Mouse (Mus musculus) forebrain, embryonic 12.5 days (tissue): Measurements from ENCODE around the gene Csnk2b. TPM values are rescaled to one million over a fixed set of nuclear protein-coding genes. Genes with fewer than 3 reads are reported as not detected.

ENCODE experiments used
- ATAC-seq: fragments of 200-750 bp; cut with Nextera tagmentation; 2 replicates; pipeline ENCODE4 v1.8.0; 2017; ENCODE audit warnings: moderate TSS enrichment; ENCODE audit not compliant: low FRiP score
- H3K27ac ChIP-seq: fragments of 300-500 bp; sonication (generic); 2 replicates; pipeline ENCODE4 v1.5.1; 2016; ENCODE audit warnings: mild to moderate bottlenecking
- H3K27me3 ChIP-seq: fragments of 300-500 bp; sonication (generic); 2 replicates; pipeline ENCODE4 v1.6.1; 2016; ENCODE audit warnings: mild to moderate bottlenecking
- H3K36me3 ChIP-seq: fragments of 300-500 bp; sonication (generic); replicated peaks from 2 replicates; pipeline ENCODE4 v1.6.1; 2016; ENCODE audit warnings: mild to moderate bottlenecking
- H3K4me1 ChIP-seq: fragments of 300-500 bp; sonication (generic); 2 replicates; pipeline ENCODE4 v1.6.1; 2016
- H3K4me2 ChIP-seq: fragments of 300-500 bp; sonication (generic); 2 replicates; pipeline ENCODE4 v1.6.1; 2016; ENCODE audit warnings: mild to moderate bottlenecking, moderate library complexity
- H3K4me3 ChIP-seq: fragments of 300-500 bp; sonication (generic); replicated peaks from 2 replicates; pipeline ENCODE4 v1.5.1; 2016; ENCODE audit warnings: mild to moderate bottlenecking
- H3K9ac ChIP-seq: fragments of 300-500 bp; sonication (generic); 2 replicates; pipeline ENCODE4 v1.6.1; 2016; ENCODE audit warnings: mild to moderate bottlenecking
- H3K9me3 ChIP-seq: fragments of 300-500 bp; sonication (generic); 2 replicates; pipeline ENCODE4 v1.6.1; 2016
- WGBS: fragments of 180-500 bp; shearing (Covaris S2); methylation state at CpG from one replicate; pipeline ENCODE4 v1.1.7; 2016; 5-methylcytosine and 5-hydroxymethylcytosine counted together
- polyA plus RNA-seq: library from polyadenylated mRNA; unstranded; fragments of >200 nt; fragmentation: Nextera tagmentation; extraction: Ambion mirVana; gene quantifications from 2 replicates; pipeline ENCODE4 v1.2.1, GENCODE M21; 2016

The Csnk2b gene
- polyA plus RNA-seq, 1 experiment from 2014 or later, result 284 TPM

DNA sequence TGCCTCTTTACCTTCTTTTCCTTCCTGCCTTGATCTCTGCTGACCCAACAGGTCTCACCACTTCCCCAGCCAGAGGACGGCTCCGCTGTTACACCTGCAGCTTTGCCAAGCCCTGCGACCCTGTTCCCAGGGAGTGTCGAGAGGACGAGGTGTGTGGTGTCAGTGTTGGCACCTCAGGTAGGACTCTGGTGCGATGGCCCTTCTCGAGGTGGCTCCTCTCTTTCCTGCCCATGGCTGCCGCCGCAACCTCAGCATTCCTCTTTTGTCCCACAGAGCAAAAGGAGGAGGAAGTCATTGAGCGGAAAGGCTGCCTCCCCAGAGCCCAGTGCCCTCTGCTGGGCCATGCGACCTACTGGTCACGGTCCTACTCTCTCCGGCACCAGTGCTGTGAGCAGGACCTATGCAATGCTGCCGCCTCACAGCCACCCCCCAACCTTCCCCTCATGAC is 44.0 kb downstream of the Csnk2b start, which contains the start of gene Ly6g6d:
Gene Ly6g6d (minus strand): TSS at position 280 of the 448 bp plus-strand sequence.
- Histone ChIP-seq H3K36me3 (no peaks in the 10 kb centered on the region), H3K27ac (no peak within 1 kb of the TSS), H3K4me3 (peak within 1 kb of the TSS; percentile 14; the same call in 1 of the 2 replicates), H3K4me2 (peak within 1 kb of the TSS; percentile 39), H3K4me1 (peaks cover 21% of the 10 kb centered on the region), H3K9me3 (no peaks in the 10 kb centered on the region), H3K9ac (peak within 1 kb of the TSS; percentile 22; the same call in 1 of the 2 replicates), H3K27me3 (peaks cover 35% of the 10 kb centered on the region; the same call in 1 of the 2 replicates)
- ATAC-seq, result no peak
- 11% methylated on average over 14 of the region's 14 CpGs for WGBS

DNA sequence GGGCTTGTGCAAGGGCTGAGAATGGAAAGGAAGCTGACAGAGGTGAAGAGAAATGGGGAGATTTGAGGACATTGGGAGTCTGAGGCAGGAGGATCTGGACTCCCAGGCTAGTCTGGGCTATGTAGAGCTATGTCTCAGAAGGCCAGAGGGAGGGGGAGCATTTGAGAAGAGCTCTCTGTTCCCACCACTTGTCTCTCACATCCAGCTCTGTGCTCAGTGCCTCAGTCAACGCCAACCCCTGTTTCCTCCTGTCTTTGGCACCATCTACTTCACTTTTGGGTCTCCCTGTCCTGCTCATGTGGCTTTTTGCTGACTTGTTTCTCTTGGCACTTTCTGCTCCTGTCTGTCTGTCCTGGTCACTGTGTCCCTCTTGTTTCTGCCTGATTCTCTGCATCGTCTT is 44.6 kb downstream of the Csnk2b start:
- Histone ChIP-seq H3K27me3 (peaks cover 33% of the 10 kb centered on the region; the same call in 1 of the 2 replicates), H3K36me3 (no peaks in the 10 kb centered on the region), H3K9ac (peak overlapping the region; percentile 22; the same call in 1 of the 2 replicates), H3K4me2 (peak overlapping the region; percentile 39), H3K9me3 (no peaks in the 10 kb centered on the region), H3K4me1 (peaks cover 21% of the 10 kb centered on the region), H3K4me3 (no peak overlapping the region), H3K27ac (no peak overlapping the region)
- no peak for ATAC-seq
- WGBS, result 41% methylated on average over 2 of the region's 2 CpGs

DNA sequence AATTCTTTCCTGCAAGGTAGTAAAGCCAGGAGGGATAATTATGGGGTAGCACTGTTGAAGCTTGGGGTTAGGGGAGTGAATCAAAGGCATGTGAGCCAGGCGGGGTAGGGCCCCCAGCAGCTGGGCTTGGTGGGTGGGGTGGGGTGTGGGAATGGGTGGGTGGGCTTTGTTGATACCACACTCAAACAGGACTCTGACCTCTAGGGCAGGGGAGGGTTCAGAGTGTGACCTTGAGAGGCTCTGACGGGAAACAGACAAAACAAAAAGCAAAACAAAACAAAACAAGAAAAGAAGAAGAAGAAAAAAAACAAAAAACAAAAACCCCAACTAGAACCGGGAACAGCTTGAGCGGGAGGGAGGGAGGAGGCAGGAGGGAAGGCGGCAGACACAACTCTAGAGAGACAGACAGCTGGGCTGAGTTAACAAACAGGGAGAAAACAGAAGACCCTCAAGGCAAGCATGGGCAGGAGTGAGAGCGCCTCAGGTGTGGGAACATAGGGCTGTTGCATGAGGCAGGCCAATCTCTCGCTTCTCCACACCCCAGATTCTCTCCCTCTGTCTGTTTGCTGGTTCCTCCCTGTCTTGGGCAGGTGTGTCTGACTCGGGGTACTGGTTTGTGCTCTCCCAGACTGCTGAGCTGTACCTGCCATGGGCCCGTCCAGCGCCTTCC is 45.2 kb downstream of the Csnk2b start, which contains the start of gene Ly6g6e:
Gene Ly6g6e (plus strand): TSS at position 396 of the 670 bp plus-strand sequence.
- Histone ChIP-seq H3K4me2 (peak within 1 kb of the TSS; percentile 39), H3K36me3 (no peaks in the 10 kb centered on the region), H3K9me3 (no peaks in the 10 kb centered on the region), H3K27me3 (peaks cover 33% of the 10 kb centered on the region; the same call in 1 of the 2 replicates), H3K4me3 (peak within 1 kb of the TSS; percentile 14; the same call in 1 of the 2 replicates), H3K27ac (no peak within 1 kb of the TSS), H3K4me1 (peaks cover 21% of the 10 kb centered on the region), H3K9ac (peak within 1 kb of the TSS; percentile 22; the same call in 1 of the 2 replicates)
- WGBS, result 23% methylated on average over 10 of the region's 10 CpGs
- ATAC-seq, result no peak

DNA sequence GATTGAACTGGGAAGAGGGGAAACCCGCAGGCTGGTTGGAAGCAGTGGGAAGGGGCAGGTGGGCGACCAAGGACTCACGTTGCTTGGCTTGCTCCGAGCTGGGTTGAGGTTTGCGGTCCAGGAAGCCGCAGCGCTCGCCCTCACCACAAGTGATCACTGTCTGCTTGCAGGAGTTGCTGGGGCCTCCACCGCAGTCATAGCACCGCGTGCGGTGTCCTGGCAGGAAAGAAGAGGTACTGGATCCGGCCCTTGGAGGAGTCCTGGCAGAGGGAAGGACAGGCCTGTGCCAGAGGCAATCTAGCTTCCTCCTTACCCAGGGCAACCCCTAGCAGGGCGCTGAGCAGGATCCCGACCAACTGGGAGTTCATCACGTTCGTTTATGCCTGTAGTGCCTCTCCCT is 47.8 kb downstream of the Csnk2b start:
- no peaks in the 10 kb centered on the region for H3K36me3 ChIP-seq
- peaks cover 21% of the 10 kb centered on the region for H3K4me1 ChIP-seq
- no peaks in the 10 kb centered on the region for H3K9me3 ChIP-seq
- no peak overlapping the region for H3K4me2 ChIP-seq
- H3K4me3 ChIP-seq, result no peak overlapping the region
- 65% methylated on average over 17 of the region's 17 CpGs for WGBS
- peaks cover 36% of the 10 kb centered on the region for H3K27me3 ChIP-seq
- no peak overlapping the region for H3K9ac ChIP-seq
- H3K27ac ChIP-seq, result no peak overlapping the region
- ATAC-seq, result no peak

DNA sequence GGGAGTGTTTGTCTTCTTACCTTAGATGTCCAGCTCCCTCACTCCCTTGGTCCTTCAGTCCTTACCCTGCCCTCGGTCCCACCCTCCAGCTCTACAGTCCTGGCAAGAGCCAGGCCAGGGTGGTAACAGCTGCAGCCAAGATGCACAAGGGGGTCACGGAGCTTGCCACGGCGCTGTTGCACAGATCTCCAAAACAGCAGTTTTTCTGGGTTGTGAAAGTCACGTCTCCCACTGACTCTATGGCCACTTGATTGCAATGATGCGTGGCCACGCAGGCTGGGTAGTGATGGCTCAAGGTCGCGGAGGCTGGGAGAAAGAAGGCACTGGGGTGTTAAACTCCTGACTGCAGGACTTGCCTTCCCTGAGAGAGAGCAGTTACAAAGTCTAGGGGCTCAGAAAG is 50.4 kb downstream of the Csnk2b start:
- H3K9me3 ChIP-seq, result no peaks in the 10 kb centered on the region
- peaks cover 29% of the 10 kb centered on the region for H3K27me3 ChIP-seq
- 88% methylated on average over 9 of the region's 9 CpGs for WGBS
- ATAC-seq, result no peak
- no peaks in the 10 kb centered on the region for H3K36me3 ChIP-seq
- H3K4me3 ChIP-seq, result no peak overlapping the region
- no peak overlapping the region for H3K9ac ChIP-seq
- H3K4me1 ChIP-seq, result peaks cover 4% of the 10 kb centered on the region
- H3K4me2 ChIP-seq, result no peak overlapping the region
- no peak overlapping the region for H3K27ac ChIP-seq

DNA sequence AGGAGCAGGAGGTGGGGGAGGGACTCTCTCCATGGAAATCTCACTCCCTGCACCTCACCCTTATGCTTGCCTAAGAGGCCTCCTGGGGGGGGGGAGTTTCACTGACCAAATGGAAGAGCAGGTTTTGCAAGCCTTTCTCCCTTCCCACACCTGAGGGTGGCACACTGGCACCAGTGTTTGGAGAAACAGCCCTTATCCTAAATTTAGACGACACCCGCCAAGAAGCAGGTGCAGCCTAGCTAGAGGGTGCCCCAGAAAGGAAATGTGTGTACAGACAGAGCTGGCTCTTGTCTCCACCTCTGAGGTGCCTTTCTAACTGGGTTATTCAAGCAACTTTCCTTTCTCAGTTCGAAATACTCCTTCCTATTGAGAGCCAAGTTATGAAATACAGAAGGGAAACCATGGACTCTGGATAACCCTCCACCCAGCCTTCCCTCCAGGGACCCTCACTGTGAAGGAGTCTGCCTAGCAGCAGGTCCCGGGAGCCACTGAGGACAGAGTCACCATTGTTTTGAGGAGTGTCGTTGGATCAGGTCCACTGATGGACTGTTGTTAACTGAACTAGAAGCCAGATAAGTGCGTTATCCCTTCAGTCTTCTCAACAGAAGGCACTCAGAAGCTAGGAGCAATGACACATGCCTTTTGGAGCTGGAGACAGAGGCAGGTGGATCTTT is 51.2 kb downstream of the Csnk2b start:
- no peak for ATAC-seq
- no peak overlapping the region for H3K9ac ChIP-seq
- H3K36me3 ChIP-seq, result no peaks in the 10 kb centered on the region
- H3K27ac ChIP-seq, result no peak overlapping the region
- 61% methylated on average over 6 of the region's 6 CpGs for WGBS
- peaks cover 2% of the 10 kb centered on the region; the same call in 1 of the 2 replicates for H3K4me1 ChIP-seq
- no peaks in the 10 kb centered on the region for H3K9me3 ChIP-seq
- H3K27me3 ChIP-seq, result peaks cover 37% of the 10 kb centered on the region
- no peak overlapping the region for H3K4me2 ChIP-seq
- H3K4me3 ChIP-seq, result no peak overlapping the region

DNA sequence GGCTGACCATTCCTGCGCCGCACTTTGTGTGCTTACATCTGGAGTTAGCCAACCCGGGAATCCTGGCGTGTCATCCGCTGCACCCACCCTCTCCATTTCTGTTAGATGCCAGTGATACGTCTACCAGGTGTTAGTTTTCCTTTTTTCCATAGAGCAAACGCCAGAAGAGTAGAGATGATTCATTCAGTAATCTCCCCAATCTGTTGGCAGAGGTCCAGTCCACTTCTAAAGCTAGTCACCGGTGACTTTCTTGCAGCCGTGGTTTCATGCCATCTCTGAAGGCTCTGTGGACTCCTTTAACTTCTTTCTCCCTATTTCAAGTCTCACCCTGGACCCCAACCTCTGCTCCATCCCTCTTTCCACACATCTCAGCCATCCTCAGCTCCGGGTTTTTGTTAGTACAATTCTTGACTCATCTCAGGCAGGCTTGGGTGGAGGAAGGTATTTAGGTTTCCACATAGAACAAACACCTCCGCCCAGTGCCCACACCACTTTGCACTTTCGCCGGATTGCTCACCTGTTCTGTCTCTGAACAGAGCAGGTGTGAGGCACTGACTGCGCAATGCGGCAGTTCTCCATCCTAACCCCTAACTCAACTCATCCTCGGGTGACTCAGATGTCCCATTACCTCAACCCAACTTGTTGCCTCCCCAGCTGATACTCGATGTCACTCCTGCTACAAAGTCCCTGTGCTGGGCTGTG is 53.5 kb downstream of the Csnk2b start:
- Histone ChIP-seq H3K27me3 (peaks cover 53% of the 10 kb centered on the region), H3K36me3 (0 out of 2 replicates have a peak, but pooled peaks cover 4% of the 10 kb centered on the region), H3K4me1 (peaks cover 21% of the 10 kb centered on the region), H3K27ac (no peak overlapping the region), H3K4me2 (no peak overlapping the region), H3K9me3 (no peaks in the 10 kb centered on the region), H3K9ac (no peak overlapping the region), H3K4me3 (no peak overlapping the region)
- no peak for ATAC-seq
- WGBS, result 90% methylated on average over 17 of the region's 17 CpGs

Other genes starting within 250 kb of the Csnk2b start
- gene Zbtb12, start 242.6 kb downstream of the Csnk2b start, polyA plus RNA-seq, result 9.2 and 10.4 TPM in 2 replicates
- gene Gm20547, start 240.0 kb downstream of the Csnk2b start, polyA plus RNA-seq, result not detected in 2 replicates
- 1.3 and 1.6 TPM in 2 replicates for gene C2, start 223.8 kb downstream of the Csnk2b start, polyA plus RNA-seq
- gene Ehmt2, start 223.6 kb downstream of the Csnk2b start, polyA plus RNA-seq, result 111 and 114 TPM in 2 replicates
- not detected in 2 replicates for gene Slc44a4, start 207.6 kb downstream of the Csnk2b start, polyA plus RNA-seq
- gene Neu1, start 190.8 kb downstream of the Csnk2b start, polyA plus RNA-seq, result 16.2 and 16.9 TPM in 2 replicates
- 0.11 and 0.21 TPM in 2 replicates for gene Hspa1b, start 162.8 kb downstream of the Csnk2b start, polyA plus RNA-seq
- gene Gm20481, start 152.1 kb downstream of the Csnk2b start, polyA plus RNA-seq, result not detected in 2 replicates
- 2.0 and 2.3 TPM in 2 replicates for gene Hspa1a, start 149.9 kb downstream of the Csnk2b start, polyA plus RNA-seq
- 1.2 and 1.3 TPM in 2 replicates for gene Hspa1l, start 149.3 kb downstream of the Csnk2b start, polyA plus RNA-seq
- gene Lsm2, start 140.2 kb downstream of the Csnk2b start, polyA plus RNA-seq, result 226 and 238 TPM in 2 replicates
- gene Vars, start 121.1 kb downstream of the Csnk2b start, polyA plus RNA-seq, result 158 and 159 TPM in 2 replicates
- gene Vwa7, start 105.5 kb downstream of the Csnk2b start, polyA plus RNA-seq, result 0.17 and 0.27 TPM in 2 replicates
- 7.4 and 7.7 TPM in 2 replicates for gene Sapcd1, start 94.0 kb downstream of the Csnk2b start, polyA plus RNA-seq
- gene Msh5, start 75.3 kb downstream of the Csnk2b start, polyA plus RNA-seq, result 5.3 and 5.6 TPM in 2 replicates
- 152 and 155 TPM in 2 replicates for gene Clic1, start 72.1 kb downstream of the Csnk2b start, polyA plus RNA-seq
- gene Ddah2, start 63.0 kb downstream of the Csnk2b start, polyA plus RNA-seq, result 513 and 534 TPM in 2 replicates
- gene Ly6g6c, start 56.7 kb downstream of the Csnk2b start, polyA plus RNA-seq, result not detected in 2 replicates
- 0.40 and 0.54 TPM in 2 replicates for gene Mpig6b, start 55.9 kb downstream of the Csnk2b start, polyA plus RNA-seq
- gene Ly6g6e, start 45.2 kb downstream of the Csnk2b start, polyA plus RNA-seq, result 0.28 and 0.50 TPM in 2 replicates
- 0.29 and 1.6 TPM in 2 replicates for gene Ly6g6d, start 44.0 kb downstream of the Csnk2b start, polyA plus RNA-seq
- 0.17 and 0.18 TPM in 2 replicates for gene Ly6g6f, start 36.4 kb downstream of the Csnk2b start, polyA plus RNA-seq
- 59.2 and 70.7 TPM in 2 replicates for gene Abhd16a, start 32.8 kb downstream of the Csnk2b start, polyA plus RNA-seq
- gene Ly6g5c, start 13.8 kb downstream of the Csnk2b start, polyA plus RNA-seq, result not detected in 2 replicates
- gene Ly6g5b, start 6.6 kb downstream of the Csnk2b start, polyA plus RNA-seq, result 0.96 and 1.5 TPM in 2 replicates
- gene Gpank1, start 598 bp downstream of the Csnk2b start, polyA plus RNA-seq, result 27.4 and 28.1 TPM in 2 replicates
- 5.3 and 7.2 TPM in 2 replicates for gene D17H6S53E, start 4.3 kb upstream of the Csnk2b start, polyA plus RNA-seq
- 0.46 and 0.63 TPM in 2 replicates for gene Apom, start 10.0 kb upstream of the Csnk2b start, polyA plus RNA-seq
- gene Bag6, start 13.1 kb upstream of the Csnk2b start, polyA plus RNA-seq, result 88.9 and 97.8 TPM in 2 replicates
- 221 and 231 TPM in 2 replicates for gene Prrc2a, start 42.8 kb upstream of the Csnk2b start, polyA plus RNA-seq
- gene Aif1, start 54.0 kb upstream of the Csnk2b start, polyA plus RNA-seq, result 4.3 and 4.9 TPM in 2 replicates
- 4.0 and 4.8 TPM in 2 replicates for gene Lst1, start 66.4 kb upstream of the Csnk2b start, polyA plus RNA-seq
- gene Ltb, start 72.4 kb upstream of the Csnk2b start, polyA plus RNA-seq, result not detected in 2 replicates
- not detected in 2 replicates for gene Tnf, start 80.0 kb upstream of the Csnk2b start, polyA plus RNA-seq
- not detected in 2 replicates for gene Lta, start 83.3 kb upstream of the Csnk2b start, polyA plus RNA-seq
- gene Gm16181, start 98.8 kb upstream of the Csnk2b start, polyA plus RNA-seq, result 0.41 TPM in 2 replicates
- 16.2 and 17.3 TPM in 2 replicates for gene Atp6v1g2, start 111.6 kb upstream of the Csnk2b start, polyA plus RNA-seq
- gene Nfkbil1, start 113.7 kb upstream of the Csnk2b start, polyA plus RNA-seq, result 11.0 and 12.9 TPM in 2 replicates
- gene Ddx39b, start 119.7 kb upstream of the Csnk2b start, polyA plus RNA-seq, result 614 and 623 TPM in 2 replicates
- gene H2-D1, start 140.7 kb upstream of the Csnk2b start, polyA plus RNA-seq, result 37.2 and 39.2 TPM in 2 replicates
- gene H2-Q1, start 198.4 kb upstream of the Csnk2b start, polyA plus RNA-seq, result not detected in 2 replicates
- gene H2-Q2, start 220.2 kb upstream of the Csnk2b start, polyA plus RNA-seq, result not detected in 2 replicates